ENCODE assay signal across 8 mouse cellular contexts in genomic region chr2:155613326-155613755, GRCm38 (mm10). TPM values are rescaled to one million over a fixed set of nuclear protein-coding genes. Genes with fewer than 3 reads are reported as not detected.
DNase-seq lines count a peak whose midpoint lies in the region; ATAC-seq and TF ChIP-seq lines count a peak whose summit lies in the region.

No protein-coding gene starts in this region.

- H3K4me3 ChIP-seq in forebrain, embryonic 13.5 days, result peak overlapping the region; percentile 26
- H3K4me3 ChIP-seq in hindbrain, postnatal 0 days (ENCODE audit: low read length), result peak overlapping the region; percentile 25
- peak overlapping the region; percentile 68 for H3K4me3 ChIP-seq in liver, embryonic 13.5 days (replicated peaks)
- H3K4me3 ChIP-seq in myocyte, result peak overlapping the region; percentile 18

- DNase-seq in heart, adult 18-20 months, result peak; percentile 65 to 75
- no peak for DNase-seq in heart, postnatal 25 days (ENCODE audit: low spot score)
- peak; percentile 97 for DNase-seq in c-Kit-positive CD71-positive TER-119-positive erythroid progenitor cells, embryonic 14.5 days (ENCODE audit: low spot score)
- DNase-seq in hindbrain, postnatal 0 days (ENCODE audit: low spot score), result peak; percentile 70
- DNase-seq in liver, embryonic 13.5 days, result peak; percentile 97
- peak; percentile 75 for DNase-seq in thymus, postnatal 14 days

- no peak overlapping the region for H3ac ChIP-seq in myocyte (ENCODE audit: control insufficient read depth, insufficient read length)

- peak; percentile 73 for TF ChIP-seq POLR2A in myocyte (IDR thresholded peaks at IDR 0.05; ENCODE audit: insufficient read length, low read depth)

- ATAC-seq in forebrain, embryonic 13.5 days, result peak; percentile 70; the same call in 1 of the 2 replicates
- ATAC-seq in hindbrain, postnatal 0 days, result peak; percentile 90
- ATAC-seq in liver, embryonic 13.5 days (ENCODE audit: low read depth), result peak; percentile 96

- 0 out of 2 replicates have a peak, but pooled peaks cover 9% of the 10 kb centered on the region for H3K27me3 ChIP-seq in forebrain, embryonic 13.5 days
- H3K27me3 ChIP-seq in hindbrain, postnatal 0 days (ENCODE audit: insufficient read depth, low read length), result no peaks in the 10 kb centered on the region
- no peaks in the 10 kb centered on the region for H3K27me3 ChIP-seq in liver, embryonic 13.5 days
- H3K27me3 ChIP-seq in myocyte (ENCODE audit: control insufficient read depth, insufficient read depth, insufficient read length), result peaks cover 4% of the 10 kb centered on the region

- intact Hi-C loops in heart, postnatal 25 days (cut with DNase I), result no loop called here

- H3K4me1 ChIP-seq in forebrain, embryonic 13.5 days, result peaks cover 7% of the 10 kb centered on the region
- peaks cover 8% of the 10 kb centered on the region for H3K4me1 ChIP-seq in hindbrain, postnatal 0 days (ENCODE audit: insufficient read depth, low read length)
- H3K4me1 ChIP-seq in liver, embryonic 13.5 days (replicated peaks), result peaks cover 79% of the 10 kb centered on the region

- peak overlapping the region; percentile 58 for H3K4me2 ChIP-seq in forebrain, embryonic 13.5 days
- peak overlapping the region; percentile 52 for H3K4me2 ChIP-seq in hindbrain, postnatal 0 days (ENCODE audit: low read depth, low read length)
- peak overlapping the region; percentile 90 for H3K4me2 ChIP-seq in liver, embryonic 13.5 days
- H3K4me2 ChIP-seq in myocyte (ENCODE audit: low read depth), result peak overlapping the region; percentile 84

- H3K9me3 ChIP-seq in forebrain, embryonic 13.5 days (replicated peaks), result no peaks in the 10 kb centered on the region
- no peaks in the 10 kb centered on the region for H3K9me3 ChIP-seq in hindbrain, postnatal 0 days (ENCODE audit: low read length)
- no peaks in the 10 kb centered on the region for H3K9me3 ChIP-seq in liver, embryonic 13.5 days (replicated peaks)

- 7% methylated on average over 20 of the region's 20 CpGs for WGBS in forebrain, embryonic 13.5 days
- WGBS in hindbrain, postnatal 0 days, result 5% methylated on average over 20 of the region's 20 CpGs
- 4% methylated on average over 20 of the region's 20 CpGs for WGBS in liver, embryonic 13.5 days (ENCODE audit: insufficient replicate concordance)

- no peaks in the 10 kb centered on the region for H3K79me2 ChIP-seq in myocyte (ENCODE audit: control insufficient read depth, insufficient read depth)

- H3K27ac ChIP-seq in forebrain, embryonic 13.5 days, result no peak overlapping the region
- H3K27ac ChIP-seq in hindbrain, postnatal 0 days, result no peak overlapping the region
- peak overlapping the region; percentile 97 for H3K27ac ChIP-seq in liver, embryonic 13.5 days

- H3K9ac ChIP-seq in forebrain, embryonic 13.5 days, result no peak overlapping the region
- H3K9ac ChIP-seq in hindbrain, postnatal 0 days (replicated peaks; ENCODE audit: low read length), result peak overlapping the region; percentile 21; the same call in 1 of the 2 replicates
- H3K9ac ChIP-seq in liver, embryonic 13.5 days, result peak overlapping the region; percentile 85

- no peaks in the 10 kb centered on the region for H3K36me3 ChIP-seq in forebrain, embryonic 13.5 days (ENCODE audit: poor library complexity, severe bottlenecking)
- no peaks in the 10 kb centered on the region for H3K36me3 ChIP-seq in hindbrain, postnatal 0 days (ENCODE audit: insufficient read depth, low read length)
- no peaks in the 10 kb centered on the region for H3K36me3 ChIP-seq in liver, embryonic 13.5 days
- H3K36me3 ChIP-seq in myocyte (ENCODE audit: control insufficient read depth, insufficient read depth), result no peaks in the 10 kb centered on the region

- no peak for TF ChIP-seq CTCF in hindbrain, postnatal 0 days (IDR thresholded peaks at IDR 0.05; ENCODE audit: low read depth)

TF ChIP-seq in myocyte, 11 proteins besides CTCF, POLR2A, EP300 and RAD21:
- TF ChIP-seq CEBPB (IDR thresholded peaks at IDR 0.05; ENCODE audit: insufficient read depth, poor library complexity, severe bottlenecking) (no peak), POLR2AphosphoS2 (IDR thresholded peaks at IDR 0.05; ENCODE audit: insufficient read length, low read depth) (peak; percentile 86)

RNA-seq across cellular contexts. Expression of gene Myh7b, which starts 2.3 kb away (rescaled TPM):
- 10 to 100 TPM; 23.0 to 30.1 TPM for total RNA-seq in heart, adult 18-20 months (2021)
- 10 to 100 TPM; 35.4 to 36.0 TPM for total RNA-seq in heart, postnatal 25 days (2021)
- 0.28 and 0.61 TPM in 2 replicates for polyA plus RNA-seq in forebrain, embryonic 13.5 days (2015; fragmentation: Nextera tagmentation; extraction: Ambion mirVana)
- total RNA-seq in hindbrain, postnatal 0 days (2014; rRNA removed), result 0.18 and 3.1 TPM in 2 replicates
- 3.4 and 3.9 TPM in 2 replicates for polyA plus RNA-seq in hindbrain, postnatal 0 days (2015; fragmentation: Nextera tagmentation; extraction: Ambion mirVana)
- 2.2 TPM in 2 replicates for polyA plus RNA-seq in liver, embryonic 13.5 days (2015; fragmentation: Nextera tagmentation; extraction: Ambion mirVana)
- polyA plus RNA-seq in myocyte (2012; fragmentation: generic; extraction: Trizol), result 12.2 TPM

RNA-seq across cellular contexts. Expression of gene Gss, which starts 20.7 kb away (rescaled TPM):
- total RNA-seq in heart, adult 18-20 months (2021), result 10 to 100 TPM; 14.4 to 15.6 TPM
- total RNA-seq in heart, postnatal 25 days (2021), result 10 to 100 TPM; 13.4 to 13.9 TPM
- 16.7 and 18.7 TPM in 2 replicates for polyA plus RNA-seq in forebrain, embryonic 13.5 days (2015; fragmentation: Nextera tagmentation; extraction: Ambion mirVana)
- total RNA-seq in hindbrain, postnatal 0 days (2014; rRNA removed), result 5.6 and 14.7 TPM in 2 replicates
- 15.3 and 15.4 TPM in 2 replicates for polyA plus RNA-seq in hindbrain, postnatal 0 days (2015; fragmentation: Nextera tagmentation; extraction: Ambion mirVana)
- 67.3 and 68.2 TPM in 2 replicates for polyA plus RNA-seq in liver, embryonic 13.5 days (2015; fragmentation: Nextera tagmentation; extraction: Ambion mirVana)
- 55.3 TPM for polyA plus RNA-seq in myocyte (2012; fragmentation: generic; extraction: Trizol)

Comparison
In these comparisons a context has a peak if more than half of its experiments do, and no peak if none do; other contexts are left out.
1. H3K4me3 ChIP-seq: peak in every context shown above with its lines; median percentile 68 in liver, embryonic 13.5 days; 26 in forebrain, embryonic 13.5 days; 25 in hindbrain, postnatal 0 days; 18 in myocyte.